Mouse (Mus musculus): ENCODE results near the gene Ppp5c. TPM values are rescaled to one million over a fixed set of nuclear protein-coding genes. Genes with fewer than 3 reads are reported as not detected.
A peak's percentile ranks its signal among the peaks of the same experiment; 100 is the strongest.

Ppp5c gene
- polyA plus RNA-seq, 1 experiment from 2014 or later: 45.0 TPM

DNA sequence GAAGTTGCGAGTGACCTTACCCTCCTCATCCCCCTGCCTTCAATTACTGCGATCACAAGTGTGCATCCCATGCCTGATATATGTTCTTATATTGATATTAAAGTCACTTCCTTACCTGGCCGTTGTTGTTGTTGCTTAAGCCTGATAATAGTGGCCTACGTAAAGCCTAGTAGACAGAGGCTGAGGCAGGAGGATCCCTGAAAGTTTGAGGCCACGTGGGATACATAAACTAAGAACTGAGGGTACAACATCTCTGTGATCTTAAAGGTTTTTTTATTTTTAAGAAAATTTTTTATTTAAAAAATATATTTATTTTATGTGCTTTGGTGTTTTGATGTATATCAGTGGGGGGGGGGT is 35.3 kb downstream of the Ppp5c start, which contains the start of gene Ccdc8:
Gene Ccdc8, plus strand, starts transcription at position 258 of the 357 bp plus-strand sequence.
- H3K27ac ChIP-seq (ENCODE audit: low read depth, low read length): peak within 1 kb of the TSS; percentile 64
- 90% methylated on average over 5 of the region's 5 CpGs for WGBS
- H3K4me2 ChIP-seq (replicated peaks; ENCODE audit: low read depth): peak within 1 kb of the TSS; percentile 68
- ATAC-seq: no peak
- H3K9ac ChIP-seq (ENCODE audit: low read depth, low read length): 0 out of 2 replicates have a peak within 1 kb of the TSS, but pooled peaks have one; percentile 22
- 0 out of 2 replicates have a peak, but pooled peaks cover 7% of the 10 kb centered on the region for H3K4me1 ChIP-seq (replicated peaks; ENCODE audit: control insufficient read depth, insufficient read depth, low read length)
- peak within 1 kb of the TSS; percentile 45 for H3K4me3 ChIP-seq (ENCODE audit: low read depth, low read length)
- no peaks in the 10 kb centered on the region for H3K36me3 ChIP-seq (ENCODE audit: control insufficient read depth, insufficient read depth)
- H3K27me3 ChIP-seq (replicated peaks; ENCODE audit: control insufficient read depth, insufficient read depth, low read length): no peaks in the 10 kb centered on the region
- H3K9me3 ChIP-seq (ENCODE audit: control insufficient read depth): no peaks in the 10 kb centered on the region
- TF ChIP-seq CTCF (IDR thresholded peaks at IDR 0.05; ENCODE audit: low read depth): no peak

GRCm38 (mm10) chr7:16991681-16992450 is 35.9 kb downstream of the Ppp5c start:
- ATAC-seq: peak; percentile 71
- no peaks in the 10 kb centered on the region for H3K36me3 ChIP-seq (ENCODE audit: control insufficient read depth, insufficient read depth)
- H3K9ac ChIP-seq (ENCODE audit: low read depth, low read length): 0 out of 2 replicates have a peak overlapping the region, but pooled peaks have one; percentile 22
- 0 out of 2 replicates have a peak, but pooled peaks cover 7% of the 10 kb centered on the region for H3K4me1 ChIP-seq (replicated peaks; ENCODE audit: control insufficient read depth, insufficient read depth, low read length)
- no peak overlapping the region for H3K4me3 ChIP-seq (ENCODE audit: low read depth, low read length)
- H3K9me3 ChIP-seq (ENCODE audit: control insufficient read depth): no peaks in the 10 kb centered on the region
- 24% methylated on average over 18 of the region's 18 CpGs for WGBS
- no peak for TF ChIP-seq CTCF (IDR thresholded peaks at IDR 0.05; ENCODE audit: low read depth)
- peak overlapping the region; percentile 64 for H3K27ac ChIP-seq (ENCODE audit: low read depth, low read length)
- H3K4me2 ChIP-seq (replicated peaks; ENCODE audit: low read depth): peak overlapping the region; percentile 25; the same call in 1 of the 2 replicates
- no peaks in the 10 kb centered on the region for H3K27me3 ChIP-seq (replicated peaks; ENCODE audit: control insufficient read depth, insufficient read depth, low read length)

- ATAC-seq: no peak
- Histone ChIP-seq H3K4me3 (ENCODE audit: low read depth, low read length) (no peak overlapping the region), H3K36me3 (ENCODE audit: control insufficient read depth, insufficient read depth) (no peaks in the 10 kb centered on the region; the same call in 1 of the 2 replicates), H3K4me1 (replicated peaks; ENCODE audit: control insufficient read depth, insufficient read depth, low read length) (0 out of 2 replicates have a peak, but pooled peaks cover 7% of the 10 kb centered on the region), H3K9ac (ENCODE audit: low read depth, low read length) (no peak overlapping the region), H3K4me2 (replicated peaks; ENCODE audit: low read depth) (peak overlapping the region; percentile 2), H3K27ac (ENCODE audit: low read depth, low read length) (no peak overlapping the region; the same call in 1 of the 2 replicates), H3K27me3 (replicated peaks; ENCODE audit: control insufficient read depth, insufficient read depth, low read length) (no peaks in the 10 kb centered on the region), H3K9me3 (ENCODE audit: control insufficient read depth) (no peaks in the 10 kb centered on the region)
- 26% methylated on average over 15 of the region's 15 CpGs for WGBS
- TF ChIP-seq CTCF (IDR thresholded peaks at IDR 0.05; ENCODE audit: low read depth): no peak
Measured at GRCm38 (mm10) chr7:16990006-16990744, 37.5 kb downstream of the Ppp5c start.

GRCm38 (mm10) chr7:16988405-16988804 is 39.3 kb downstream of the Ppp5c start:
- ATAC-seq: no peak
- no peaks in the 10 kb centered on the region for H3K27me3 ChIP-seq (replicated peaks; ENCODE audit: control insufficient read depth, insufficient read depth, low read length)
- H3K9ac ChIP-seq (ENCODE audit: low read depth, low read length): no peak overlapping the region
- H3K27ac ChIP-seq (ENCODE audit: low read depth, low read length): no peak overlapping the region
- TF ChIP-seq CTCF (IDR thresholded peaks at IDR 0.05; ENCODE audit: low read depth): no peak
- 51% methylated on average over 3 of the region's 3 CpGs for WGBS
- no peaks in the 10 kb centered on the region; the same call in 1 of the 2 replicates for H3K36me3 ChIP-seq (ENCODE audit: control insufficient read depth, insufficient read depth)
- no peaks in the 10 kb centered on the region for H3K9me3 ChIP-seq (ENCODE audit: control insufficient read depth)
- no peak overlapping the region for H3K4me2 ChIP-seq (replicated peaks; ENCODE audit: low read depth)
- 0 out of 2 replicates have a peak, but pooled peaks cover 7% of the 10 kb centered on the region for H3K4me1 ChIP-seq (replicated peaks; ENCODE audit: control insufficient read depth, insufficient read depth, low read length)
- H3K4me3 ChIP-seq (ENCODE audit: low read depth, low read length): no peak overlapping the region

DNA sequence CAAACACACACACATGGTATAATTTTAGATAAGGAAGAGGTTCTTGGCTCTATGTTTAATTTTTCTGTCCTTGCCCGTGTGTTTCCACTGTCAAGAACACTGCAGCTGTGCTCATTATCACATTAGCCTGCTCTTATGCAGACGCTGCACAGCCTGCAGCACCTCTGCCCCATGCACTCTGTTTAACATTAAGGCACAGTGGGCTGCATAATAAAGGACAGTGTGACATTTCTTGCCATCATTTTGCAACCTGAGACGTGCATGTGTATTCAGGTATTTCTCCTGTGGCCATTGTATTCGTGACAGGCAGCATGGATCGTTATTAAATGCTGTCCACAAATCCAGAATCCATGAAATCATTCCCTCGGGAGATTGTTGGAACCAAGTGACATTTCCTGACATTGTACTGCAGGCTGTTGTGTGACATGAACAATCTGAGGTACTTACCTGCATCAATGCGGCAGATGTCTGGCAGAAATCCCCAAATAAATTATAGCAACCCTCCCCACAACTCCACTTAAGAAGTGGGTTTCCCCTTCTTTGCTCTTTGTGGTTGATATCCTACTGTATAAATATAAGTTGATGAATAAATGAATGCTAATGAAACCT is 40.1 kb downstream of the Ppp5c start:
- Histone ChIP-seq H3K9ac (ENCODE audit: low read depth, low read length) (no peak overlapping the region), H3K4me1 (replicated peaks; ENCODE audit: control insufficient read depth, insufficient read depth, low read length) (0 out of 2 replicates have a peak, but pooled peaks cover 7% of the 10 kb centered on the region), H3K4me2 (replicated peaks; ENCODE audit: low read depth) (no peak overlapping the region), H3K36me3 (ENCODE audit: control insufficient read depth, insufficient read depth) (no peaks in the 10 kb centered on the region; the same call in 1 of the 2 replicates), H3K27me3 (replicated peaks; ENCODE audit: control insufficient read depth, insufficient read depth, low read length) (no peaks in the 10 kb centered on the region), H3K9me3 (ENCODE audit: control insufficient read depth) (no peaks in the 10 kb centered on the region), H3K4me3 (ENCODE audit: low read depth, low read length) (no peak overlapping the region), H3K27ac (ENCODE audit: low read depth, low read length) (no peak overlapping the region)
- ATAC-seq: no peak
- no peak for TF ChIP-seq CTCF (IDR thresholded peaks at IDR 0.05; ENCODE audit: low read depth)
- WGBS: 48% methylated on average over 7 of the region's 7 CpGs

Measured in intestine, postnatal 0 days (tissue).